Mouse (Mus musculus) thymus, adult 18-20 months (tissue): ENCODE measurements around the gene Adam26a.
"Not testable (repeated sequence)": the region's sequence is repeated elsewhere in the genome, so short reads cannot be mapped to it uniquely, and the experiment has no call there.

Experiments
- DNase-seq, 2 experiments: peaks; one replicate each; pipeline ENCODE4 v3.0.0; 2022; ENCODE audit warnings: mixed read lengths in 2 of 2

The Adam26a gene

DNA sequence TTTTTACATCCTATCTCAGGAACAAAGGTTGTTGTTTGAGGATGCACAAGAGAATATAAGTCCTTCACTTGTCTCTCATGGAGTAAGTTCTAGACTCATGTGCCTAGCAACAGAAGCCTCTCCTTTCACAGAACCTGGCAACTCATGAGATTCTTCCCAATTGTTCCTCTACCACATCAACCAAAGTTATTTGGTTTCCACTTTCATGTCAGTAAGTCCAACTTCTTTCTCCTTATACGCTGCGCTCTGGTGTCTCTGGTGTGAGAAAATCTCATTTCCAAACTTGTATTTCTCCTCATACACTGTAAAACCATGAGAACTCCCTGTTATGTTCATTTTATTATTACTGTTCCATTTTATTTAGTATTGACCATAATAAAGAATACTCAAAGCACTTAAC lies at the start of gene Adam26a:
Gene Adam26a, minus strand, starts transcription at position 101 of the 400 bp plus-strand sequence.
- DNase-seq = not testable (repeated sequence)

DNA sequence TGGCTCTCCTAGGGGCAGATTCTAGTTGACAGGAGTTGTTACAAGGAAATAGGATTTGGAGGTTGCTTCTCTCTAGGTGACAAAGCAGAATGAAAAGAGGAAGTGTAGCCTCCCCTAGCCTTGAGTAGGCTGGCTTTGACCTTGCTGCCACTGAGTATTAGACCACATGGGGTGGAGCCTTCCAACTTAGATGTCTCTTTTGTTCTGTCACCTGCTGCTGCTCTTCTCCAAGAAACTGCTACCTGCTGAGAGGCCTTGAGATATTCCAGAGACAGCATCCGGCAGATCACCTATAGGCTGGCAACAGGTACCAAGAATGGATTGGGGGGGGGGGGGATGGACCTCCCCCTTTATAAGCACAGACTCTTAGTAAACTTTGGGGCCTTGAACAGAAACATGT lies 39.5 kb upstream of the Adam26a start:
- DNase-seq = no peak

DNA sequence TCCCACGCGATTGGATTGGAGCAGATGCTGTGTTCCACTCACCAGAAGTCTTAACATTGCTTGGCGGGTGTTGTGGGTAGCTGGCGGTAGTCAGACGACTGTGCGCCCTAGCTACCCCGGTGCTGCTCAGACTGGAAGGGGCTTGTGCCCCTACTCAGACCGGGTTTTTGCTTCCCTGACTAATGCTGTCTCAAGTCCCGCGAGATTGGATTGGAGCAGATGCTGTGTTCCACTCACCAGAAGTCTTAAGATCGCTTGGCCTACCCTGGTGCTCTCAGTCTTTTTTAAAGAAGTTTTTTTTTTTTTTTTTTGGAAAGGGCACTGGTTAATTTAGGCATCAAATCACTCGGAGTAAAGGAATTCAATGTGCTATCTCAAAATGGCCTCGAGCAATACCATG lies 27.1 kb upstream of the Adam26a start:
- DNase-seq = not testable (repeated sequence)

DNA sequence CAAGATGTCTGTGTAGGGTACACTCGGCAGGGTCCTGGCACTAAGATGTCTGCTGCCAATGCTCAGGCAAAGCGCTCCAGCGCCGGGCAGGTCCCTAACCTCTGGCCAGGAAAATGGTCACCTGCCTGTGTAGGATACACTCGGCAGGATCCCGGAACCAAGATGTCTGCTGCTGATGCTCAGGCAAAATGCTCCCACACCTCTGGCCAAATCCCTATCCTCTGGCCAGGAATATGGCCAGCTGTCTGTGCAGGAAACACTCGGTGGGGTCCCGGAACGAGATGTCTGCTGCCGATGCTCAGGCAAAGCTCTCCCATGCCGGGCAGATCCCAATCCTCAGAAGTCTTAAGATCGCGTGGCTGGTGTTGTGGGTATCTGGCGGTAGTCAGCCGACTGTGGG lies 26.7 kb upstream of the Adam26a start:
- not testable (repeated sequence) for DNase-seq

DNA sequence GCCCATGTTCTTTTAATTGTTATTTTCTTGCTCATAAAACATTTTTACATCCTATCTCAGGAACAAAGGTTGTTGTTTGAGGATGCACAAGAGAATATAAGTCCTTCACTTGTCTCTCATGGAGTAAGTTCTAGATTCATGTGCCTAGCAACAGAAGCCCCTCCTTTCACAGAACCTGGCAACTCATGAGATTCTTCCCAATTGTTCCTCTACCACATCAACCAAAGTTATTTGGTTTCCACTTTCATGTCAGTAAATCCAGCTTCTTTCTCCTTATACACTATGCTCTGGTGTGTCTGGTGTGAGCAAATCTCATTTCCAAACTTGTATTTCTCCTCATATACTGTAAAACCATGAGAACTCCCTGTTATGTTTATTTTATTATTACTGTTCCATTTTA lies 48.5 kb downstream of the Adam26a start, which contains the start of gene Adam26b:
Gene Adam26b, minus strand, starts transcription at position 101 of the 400 bp plus-strand sequence.
- not testable (repeated sequence) for DNase-seq
